8 mouse cellular contexts compared by ENCODE assay signal in genomic region chr5:145138836-145139235, GRCm38 (mm10). TPM values are rescaled to one million over a fixed set of nuclear protein-coding genes. Genes with fewer than 3 reads are reported as not detected.
A peak's percentile ranks its signal among the peaks of the same experiment; 100 is the strongest.
DNase-seq lines count a peak whose midpoint lies in the region; ATAC-seq and TF ChIP-seq lines count a peak whose summit lies in the region.

No protein-coding gene starts in this region.

- DNase-seq in kidney, adult 2 months, result no peak
- no peak for DNase-seq in kidney, postnatal 36 days
- peak; percentile 74 for DNase-seq in NIH3T3 (ENCODE audit: low read depth)
- DNase-seq in ovary, adult 18-20 months (ENCODE audit: low spot score), result no peak
- DNase-seq in left cerebral cortex, postnatal 25 days (ENCODE audit: low spot score in 2 of 2), result no peak
- no peak for DNase-seq in layer of hippocampus, adult 9-10 months (ENCODE audit: low spot score)

- TF ChIP-seq POLR2A in kidney, adult 2 months (IDR thresholded peaks at IDR 0.05; ENCODE audit: low read depth, low read length), result no peak

- peak overlapping the region; percentile 87 for H3K4me2 ChIP-seq in hindbrain, embryonic 12.5 days (replicated peaks)
- H3K4me2 ChIP-seq in midbrain, embryonic 15.5 days, result peak overlapping the region; percentile 84

- 3% methylated on average over 6 of the region's 6 CpGs for WGBS in kidney, adult 2 months
- 20% methylated on average over 6 of the region's 6 CpGs for WGBS in hindbrain, embryonic 12.5 days
- WGBS in midbrain, embryonic 15.5 days, result 15% methylated on average over 6 of the region's 6 CpGs

- no peaks in the 10 kb centered on the region; the same call in 1 of the 2 replicates for H3K36me3 ChIP-seq in kidney, adult 2 months (ENCODE audit: control insufficient read depth, insufficient read depth, low read length)
- peaks cover 57% of the 10 kb centered on the region for H3K36me3 ChIP-seq in hindbrain, embryonic 12.5 days
- H3K36me3 ChIP-seq in midbrain, embryonic 15.5 days (replicated peaks), result peaks cover 34% of the 10 kb centered on the region

- no peak for ATAC-seq in hindbrain, embryonic 12.5 days (ENCODE audit: low FRiP score)
- ATAC-seq in midbrain, embryonic 15.5 days (replicated peaks), result no peak

- H3K4me3 ChIP-seq in kidney, adult 2 months (ENCODE audit: insufficient read depth, low read depth, low read length), result peak overlapping the region; percentile 93
- peak overlapping the region; percentile 94 for H3K4me3 ChIP-seq in hindbrain, embryonic 12.5 days
- H3K4me3 ChIP-seq in midbrain, embryonic 15.5 days, result peak overlapping the region; percentile 87

- H3K9ac ChIP-seq in hindbrain, embryonic 12.5 days, result peak overlapping the region; percentile 88
- peak overlapping the region; percentile 88 for H3K9ac ChIP-seq in midbrain, embryonic 15.5 days

- H3K27me3 ChIP-seq in kidney, adult 2 months (replicated peaks; ENCODE audit: control insufficient read depth, insufficient read depth, low read length), result no peaks in the 10 kb centered on the region
- H3K27me3 ChIP-seq in hindbrain, embryonic 12.5 days, result no peaks in the 10 kb centered on the region
- no peaks in the 10 kb centered on the region for H3K27me3 ChIP-seq in midbrain, embryonic 15.5 days (replicated peaks)

- intact Hi-C loops in left cerebral cortex, postnatal 25 days (cut with DNase I), result no loop called here

- H3K4me1 ChIP-seq in kidney, adult 2 months (ENCODE audit: control insufficient read depth, insufficient read depth, low read length), result peaks cover 8% of the 10 kb centered on the region; the same call in 1 of the 2 replicates
- H3K4me1 ChIP-seq in hindbrain, embryonic 12.5 days, result peaks cover 28% of the 10 kb centered on the region
- peaks cover 27% of the 10 kb centered on the region for H3K4me1 ChIP-seq in midbrain, embryonic 15.5 days

- no peaks in the 10 kb centered on the region for H3K9me3 ChIP-seq in hindbrain, embryonic 12.5 days (replicated peaks)
- H3K9me3 ChIP-seq in midbrain, embryonic 15.5 days, result no peaks in the 10 kb centered on the region

- TF ChIP-seq CTCF in kidney, adult 2 months (conservative IDR thresholded peaks at IDR 0.05; ENCODE audit: insufficient read depth, insufficient read length, low read depth, low read length), result no peak

- no peak overlapping the region for H3K27ac ChIP-seq in kidney, adult 2 months (ENCODE audit: insufficient read depth, low read depth, low read length)
- H3K27ac ChIP-seq in hindbrain, embryonic 12.5 days, result no peak overlapping the region
- H3K27ac ChIP-seq in midbrain, embryonic 15.5 days, result peak overlapping the region; percentile 96; the same call in 1 of the 2 replicates

RNA-seq across cellular contexts. Expression of gene Pdap1, which starts 1.2 kb away (rescaled TPM):
- 20.1 and 25.6 TPM in 2 replicates for polyA plus RNA-seq in kidney, adult 2 months (2012; rRNA removed)
- polyA plus RNA-seq in hindbrain, embryonic 12.5 days (2016; fragmentation: Nextera tagmentation; extraction: Ambion mirVana), result 111 and 144 TPM in 2 replicates
- polyA plus RNA-seq in midbrain, embryonic 15.5 days (2015; fragmentation: Nextera tagmentation; extraction: Ambion mirVana), result 102 and 117 TPM in 2 replicates
- total RNA-seq in left cerebral cortex, postnatal 25 days (2021), result 10 to 100 TPM; 89.7 to 91.5 TPM

RNA-seq across cellular contexts. Expression of gene Bud31, which starts 1.3 kb away (rescaled TPM):
- polyA plus RNA-seq in kidney, adult 2 months (2012; rRNA removed), result 71.5 and 84.1 TPM in 2 replicates
- 210 and 215 TPM in 2 replicates for polyA plus RNA-seq in hindbrain, embryonic 12.5 days (2016; fragmentation: Nextera tagmentation; extraction: Ambion mirVana)
- 175 and 176 TPM in 2 replicates for polyA plus RNA-seq in midbrain, embryonic 15.5 days (2015; fragmentation: Nextera tagmentation; extraction: Ambion mirVana)
- 10 to 100 TPM; 81.0 to 85.3 TPM for total RNA-seq in left cerebral cortex, postnatal 25 days (2021)

RNA-seq across cellular contexts. Expression of gene Arpc1b, which starts 24.8 kb away (rescaled TPM):
- 184 and 193 TPM in 2 replicates for polyA plus RNA-seq in kidney, adult 2 months (2012; rRNA removed)
- polyA plus RNA-seq in hindbrain, embryonic 12.5 days (2016; fragmentation: Nextera tagmentation; extraction: Ambion mirVana), result 95.5 and 108 TPM in 2 replicates
- 59.5 and 73.1 TPM in 2 replicates for polyA plus RNA-seq in midbrain, embryonic 15.5 days (2015; fragmentation: Nextera tagmentation; extraction: Ambion mirVana)
- 10 to 100 TPM; 23.0 to 25.1 TPM for total RNA-seq in left cerebral cortex, postnatal 25 days (2021)

RNA-seq across cellular contexts. Expression of gene Ptcd1, which starts 28.1 kb away (rescaled TPM):
- polyA plus RNA-seq in kidney, adult 2 months (2012; rRNA removed), result 15.3 and 16.5 TPM in 2 replicates
- polyA plus RNA-seq in hindbrain, embryonic 12.5 days (2016; fragmentation: Nextera tagmentation; extraction: Ambion mirVana), result 20.6 and 21.3 TPM in 2 replicates
- 25.0 and 26.5 TPM in 2 replicates for polyA plus RNA-seq in midbrain, embryonic 15.5 days (2015; fragmentation: Nextera tagmentation; extraction: Ambion mirVana)
- 10 to 100 TPM; 18.8 to 19.8 TPM for total RNA-seq in left cerebral cortex, postnatal 25 days (2021)

RNA-seq across cellular contexts. Expression of gene Cpsf4, which starts 28.2 kb away (rescaled TPM):
- 19.2 and 19.9 TPM in 2 replicates for polyA plus RNA-seq in kidney, adult 2 months (2012; rRNA removed)
- 58.1 and 58.4 TPM in 2 replicates for polyA plus RNA-seq in hindbrain, embryonic 12.5 days (2016; fragmentation: Nextera tagmentation; extraction: Ambion mirVana)
- polyA plus RNA-seq in midbrain, embryonic 15.5 days (2015; fragmentation: Nextera tagmentation; extraction: Ambion mirVana), result 53.6 and 57.7 TPM in 2 replicates
- 10 to 100 TPM; 21.4 to 21.7 TPM for total RNA-seq in left cerebral cortex, postnatal 25 days (2021)
